ENCODE assay signal across 8 mouse cellular contexts in genomic region chr2:151973595-151974562, GRCm38 (mm10). TPM values are rescaled to one million over a fixed set of nuclear protein-coding genes. Genes with fewer than 3 reads are reported as not detected.
DNase-seq lines count a peak whose midpoint lies in the region; ATAC-seq lines count a peak whose summit lies in the region.

No protein-coding gene starts in this region.

- peak overlapping the region; percentile 28 to 30 for H3K4me3 ChIP-seq in heart, embryonic 14.5 days (ENCODE audit: control insufficient read depth in 1 of 2, insufficient read depth in 1 of 2, low read depth in 1 of 2, low read length in 2 of 2)
- peak overlapping the region; percentile 29 for H3K4me3 ChIP-seq in hindbrain, embryonic 14.5 days (replicated peaks; ENCODE audit: low read length)
- H3K4me3 ChIP-seq in liver, embryonic 12.5 days: peak overlapping the region; percentile 18

- 7% methylated on average over 36 of the region's 36 CpGs for WGBS in heart, embryonic 14.5 days
- WGBS in hindbrain, embryonic 14.5 days: 7% methylated on average over 36 of the region's 36 CpGs
- WGBS in liver, embryonic 12.5 days (ENCODE audit: insufficient replicate concordance): 2% methylated on average over 36 of the region's 36 CpGs

- peak overlapping the region; percentile 47 for H3K9ac ChIP-seq in heart, embryonic 14.5 days (ENCODE audit: low read length)
- peak overlapping the region; percentile 51 for H3K9ac ChIP-seq in hindbrain, embryonic 14.5 days
- H3K9ac ChIP-seq in liver, embryonic 12.5 days: peak overlapping the region; percentile 45

- DNase-seq in heart, adult 18-20 months: no peak
- peak; percentile 64 to 76 for DNase-seq in cerebellum, postnatal 14 days
- no peak for DNase-seq in hindbrain, embryonic 14.5 days (ENCODE audit: low spot score)
- DNase-seq in naive thymus-derived CD4-positive, alpha-beta T cell, adult 2 months (ENCODE audit: low read depth): peak; percentile 69
- DNase-seq in right cerebral cortex, postnatal 4 days: no peak
- no peak for DNase-seq in c-Kit-positive CD71-positive TER-119-positive erythroid progenitor cells, embryonic 14.5 days (ENCODE audit: low spot score)

- no peaks in the 10 kb centered on the region for H3K9me3 ChIP-seq in heart, embryonic 14.5 days (ENCODE audit: control insufficient read depth, low read length)
- no peaks in the 10 kb centered on the region for H3K9me3 ChIP-seq in hindbrain, embryonic 14.5 days (ENCODE audit: control insufficient read depth, low read length)
- no peaks in the 10 kb centered on the region for H3K9me3 ChIP-seq in liver, embryonic 12.5 days (replicated peaks)

- peaks cover 12% of the 10 kb centered on the region for H3K36me3 ChIP-seq in heart, embryonic 14.5 days (ENCODE audit: control insufficient read depth, insufficient read depth, low read length)
- no peaks in the 10 kb centered on the region for H3K36me3 ChIP-seq in hindbrain, embryonic 14.5 days (replicated peaks; ENCODE audit: control insufficient read depth, insufficient read depth)
- peaks cover 32% of the 10 kb centered on the region for H3K36me3 ChIP-seq in liver, embryonic 12.5 days

- no peak for ATAC-seq in heart, embryonic 14.5 days (ENCODE audit: insufficient number of reproducible peaks, insufficient read depth, low FRiP score, low read depth)
- ATAC-seq in hindbrain, embryonic 14.5 days (ENCODE audit: low FRiP score): no peak
- ATAC-seq in liver, embryonic 12.5 days: no peak

- peak overlapping the region; percentile 65 for H3K4me2 ChIP-seq in heart, embryonic 14.5 days (ENCODE audit: low read length)
- peak overlapping the region; percentile 58 for H3K4me2 ChIP-seq in hindbrain, embryonic 14.5 days (replicated peaks)
- peak overlapping the region; percentile 52 for H3K4me2 ChIP-seq in liver, embryonic 12.5 days

- no peak overlapping the region for H3K27ac ChIP-seq in heart, embryonic 14.5 days (replicated peaks in 1 of 2; ENCODE audit: control insufficient read depth in 1 of 2, insufficient read depth in 1 of 2, low read depth in 2 of 2, low read length in 2 of 2)
- H3K27ac ChIP-seq in hindbrain, embryonic 14.5 days: peak overlapping the region; percentile 51; the same call in 1 of the 2 replicates
- peak overlapping the region; percentile 54; the same call in 1 of the 2 replicates for H3K27ac ChIP-seq in liver, embryonic 12.5 days

- peaks cover 28 to 46% of the 10 kb centered on the region in 2 experiments for H3K4me1 ChIP-seq in heart, embryonic 14.5 days (ENCODE audit: control insufficient read depth in 2 of 2, insufficient read depth in 2 of 2, low read length in 2 of 2)
- peaks cover 40% of the 10 kb centered on the region for H3K4me1 ChIP-seq in hindbrain, embryonic 14.5 days (replicated peaks; ENCODE audit: control insufficient read depth, insufficient read depth, low read length)
- H3K4me1 ChIP-seq in liver, embryonic 12.5 days: peaks cover 87% of the 10 kb centered on the region

- peaks cover 34% of the 10 kb centered on the region for H3K27me3 ChIP-seq in heart, embryonic 14.5 days (ENCODE audit: control insufficient read depth, insufficient read depth, low read length)
- H3K27me3 ChIP-seq in hindbrain, embryonic 14.5 days (ENCODE audit: control insufficient read depth, insufficient read depth, low read length): no peaks in the 10 kb centered on the region
- H3K27me3 ChIP-seq in liver, embryonic 12.5 days (replicated peaks): peaks cover 44% of the 10 kb centered on the region

RNA-seq across cellular contexts. Expression of gene Fam110a, which starts 6.1 kb away (rescaled TPM):
- polyA plus RNA-seq in heart, embryonic 14.5 days (2014; fragmentation: Nextera tagmentation; extraction: Ambion mirVana): 8.3 and 9.3 TPM in 2 replicates
- total RNA-seq in heart, adult 18-20 months (2021): 1 to 10 TPM; 3.4 to 3.7 TPM
- 39.8 and 42.7 TPM in 2 replicates for polyA plus RNA-seq in hindbrain, embryonic 14.5 days (2014; fragmentation: Nextera tagmentation; extraction: Ambion mirVana)
- 11.1 and 11.8 TPM in 2 replicates for polyA plus RNA-seq in liver, embryonic 12.5 days (2016; fragmentation: Nextera tagmentation; extraction: Ambion mirVana)

RNA-seq across cellular contexts. Expression of gene Slc52a3, which starts 22.4 kb away (rescaled TPM):
- polyA plus RNA-seq in heart, embryonic 14.5 days (2014; fragmentation: Nextera tagmentation; extraction: Ambion mirVana): 0.09 and 0.22 TPM in 2 replicates
- total RNA-seq in heart, adult 18-20 months (2021): 1 to 10 TPM; 1.6 to 2.9 TPM
- 0.73 and 1.4 TPM in 2 replicates for polyA plus RNA-seq in hindbrain, embryonic 14.5 days (2014; fragmentation: Nextera tagmentation; extraction: Ambion mirVana)
- polyA plus RNA-seq in liver, embryonic 12.5 days (2016; fragmentation: Nextera tagmentation; extraction: Ambion mirVana): 1.3 and 1.9 TPM in 2 replicates

Comparison
In these comparisons a context has a peak if more than half of its experiments do, and no peak if none do; other contexts are left out.
1. H3K27ac ChIP-seq: peak in hindbrain, embryonic 14.5 days (single experiment) and liver, embryonic 12.5 days (single experiment); none in heart, embryonic 14.5 days (0 of 2).
2. DNase-seq: peak in cerebellum, postnatal 14 days (2 of 2) and naive thymus-derived CD4-positive, alpha-beta T cell, adult 2 months (single experiment); none in heart, adult 18-20 months (0 of 2), hindbrain, embryonic 14.5 days (single experiment), right cerebral cortex, postnatal 4 days (single experiment) and c-Kit-positive CD71-positive TER-119-positive erythroid progenitor cells, embryonic 14.5 days (single experiment).
3. Peak in every context shown above with its lines, with median percentiles within 50 percentile points of each other: H3K4me2 ChIP-seq, H3K4me3 ChIP-seq and H3K9ac ChIP-seq.